Mouse (Mus musculus) embryo, embryonic 9.5 days (tissue): ENCODE measurements around the gene Lrmp.
A peak's percentile ranks its signal among the peaks of the same experiment; 100 is the strongest.

Experiments
- DNase-seq: peaks from one replicate; pipeline ENCODE4 v3.0.0-alpha.2; 2017; ENCODE audit errors: extremely low spot score

Lrmp gene

DNA sequence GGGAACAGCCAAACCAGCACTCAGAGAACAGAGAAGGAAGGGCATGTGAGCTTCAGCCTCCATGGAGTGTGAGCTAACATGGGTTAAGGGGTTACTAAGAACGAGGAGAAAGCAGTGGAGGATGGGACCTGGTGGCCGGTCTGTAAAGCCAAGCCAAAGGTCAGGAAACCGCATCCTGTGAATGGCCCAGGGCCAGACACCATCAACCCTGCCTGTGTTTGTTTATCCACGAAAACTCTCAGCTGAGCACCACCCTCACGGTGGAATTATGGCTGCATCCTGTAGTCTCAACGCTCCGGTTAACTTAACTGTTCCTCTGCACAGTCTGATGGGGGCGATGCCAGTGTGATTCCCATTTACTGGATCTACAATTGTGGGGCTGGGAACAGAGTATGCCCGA, 20.4 kb downstream of the Lrmp start:
- no peak for DNase-seq

DNA sequence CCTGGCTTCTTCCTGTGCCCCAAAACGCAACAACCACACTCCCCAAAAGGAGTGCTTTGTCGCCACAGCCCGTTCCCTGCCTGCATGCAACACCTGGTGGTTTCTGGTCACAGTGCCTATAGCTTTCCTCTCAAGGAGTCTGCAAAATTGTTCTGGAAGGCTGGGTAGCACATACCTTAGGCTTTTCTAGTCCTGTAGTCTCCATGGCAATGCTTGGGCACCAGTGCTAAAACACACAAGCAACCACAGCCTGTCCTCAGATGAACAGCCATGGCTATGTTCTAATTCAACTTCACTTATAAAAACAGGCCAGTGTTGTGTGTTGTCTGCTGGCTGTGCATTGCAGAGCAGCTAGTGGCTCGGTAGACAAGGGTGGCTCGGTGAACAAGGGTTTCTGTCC, 21.4 kb downstream of the Lrmp start:
- DNase-seq, result no peak

DNA sequence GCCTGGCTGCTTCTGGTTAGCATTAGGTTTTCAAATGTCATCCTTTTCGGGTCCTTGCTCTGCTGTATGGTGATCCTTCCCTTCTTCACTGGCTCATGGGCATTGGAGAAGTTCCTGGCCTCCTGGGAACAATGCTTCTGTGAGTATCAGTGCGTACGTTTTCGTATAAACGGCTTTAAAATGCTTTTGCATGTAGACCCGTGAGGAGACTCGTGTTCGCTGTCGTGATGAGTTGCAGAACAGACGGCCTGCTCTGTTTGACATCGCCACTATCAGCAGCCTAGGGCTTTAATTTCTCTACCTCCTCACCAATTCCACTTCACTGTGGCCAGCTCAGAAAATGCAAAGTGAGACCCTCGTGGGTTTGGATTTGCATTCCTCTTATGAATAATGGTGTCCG, 23.8 kb downstream of the Lrmp start:
- DNase-seq, result no peak

DNA sequence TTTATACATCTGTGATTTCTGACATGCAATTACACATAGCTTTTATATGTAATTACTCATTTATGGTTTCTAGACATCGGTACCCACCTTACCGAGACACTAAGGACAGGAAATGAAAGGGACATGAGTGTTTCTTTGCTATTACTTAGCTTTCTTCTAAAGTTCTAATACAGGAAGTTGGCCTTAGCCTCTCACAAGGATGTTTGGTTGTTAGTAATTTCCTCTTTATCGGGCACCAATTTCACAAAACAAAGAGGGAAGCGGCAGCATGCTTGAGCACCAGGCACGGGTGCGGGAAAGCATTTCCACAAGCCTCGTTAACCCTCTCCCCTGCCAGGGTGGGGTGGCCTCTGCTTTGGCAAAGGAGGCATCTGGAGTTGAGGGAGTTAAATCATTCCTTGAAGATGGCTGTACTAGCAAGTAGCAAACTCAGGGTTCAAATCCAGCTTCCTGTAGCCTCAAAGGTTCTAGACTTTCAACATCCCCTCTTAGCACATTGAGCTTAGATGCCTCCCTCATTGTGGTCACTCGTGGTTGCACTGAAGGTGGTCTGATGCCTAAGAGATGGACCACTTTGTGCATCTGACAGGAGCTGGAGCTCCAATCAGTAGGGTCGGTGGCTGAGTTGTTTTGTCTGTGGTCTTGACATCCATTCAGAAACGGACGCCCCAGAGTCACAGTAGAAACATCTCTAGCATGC, 24.5 kb downstream of the Lrmp start:
- DNase-seq, result no peak

DNA sequence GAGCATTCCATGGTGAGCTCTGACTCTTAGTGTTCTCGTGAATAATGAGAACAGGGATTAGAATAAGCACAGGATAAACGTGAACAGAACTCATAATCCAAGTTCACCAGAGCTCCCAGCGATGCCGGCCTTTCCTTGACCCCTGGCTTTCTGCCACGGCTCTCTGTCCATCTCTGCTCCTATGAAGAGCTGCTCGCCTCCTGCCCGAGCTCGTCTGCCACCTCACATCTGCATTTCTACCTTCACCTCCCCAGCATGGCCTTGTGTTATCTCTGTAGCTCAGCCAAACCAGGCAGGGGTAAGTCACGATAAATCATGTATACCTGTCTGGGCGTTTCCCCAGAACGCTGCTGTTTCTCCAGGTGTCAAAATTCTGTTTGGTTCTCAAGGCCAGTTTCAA, 25.3 kb downstream of the Lrmp start:
- no peak for DNase-seq

DNA sequence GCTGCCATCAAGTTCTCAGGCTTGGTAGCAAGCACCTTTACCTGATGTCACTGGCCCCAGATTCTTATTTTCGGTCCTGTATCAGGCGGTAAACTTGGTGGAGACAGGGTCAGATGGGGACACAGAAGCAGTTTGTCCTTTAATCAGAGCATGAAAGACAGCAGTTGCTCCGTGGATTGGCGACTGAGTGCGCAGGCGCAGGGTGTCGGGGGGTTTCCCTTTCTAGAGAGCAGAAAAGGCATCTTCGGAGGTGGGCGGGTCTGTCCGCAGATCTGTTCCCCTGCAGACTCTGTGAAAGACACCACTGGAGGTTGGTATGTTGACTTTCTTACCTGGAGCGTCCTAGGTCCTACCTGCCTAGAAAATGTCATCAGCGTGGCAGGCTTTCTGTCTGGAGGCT, 26.4 kb downstream of the Lrmp start:
- no peak for DNase-seq

DNA sequence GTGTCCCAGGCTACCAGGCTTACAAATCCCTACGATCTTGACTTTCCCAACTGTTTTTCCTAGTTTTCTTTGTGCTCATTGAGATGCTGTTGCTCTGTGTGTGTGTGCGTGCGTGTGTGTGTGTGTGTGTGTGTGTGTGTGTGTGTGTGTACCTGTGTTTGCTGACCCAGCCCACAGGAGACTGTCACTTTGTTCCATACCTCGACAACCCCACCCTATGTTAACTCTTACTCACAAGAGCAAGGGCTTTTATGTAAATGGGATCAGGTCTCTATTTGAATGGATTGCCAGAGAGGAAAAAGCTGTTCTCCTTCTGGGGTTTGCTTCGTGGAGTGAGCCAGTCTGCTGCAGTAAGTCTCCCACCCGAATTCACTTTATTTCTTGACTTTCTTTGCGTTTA, 29.7 kb downstream of the Lrmp start:
- no peak for DNase-seq

DNA sequence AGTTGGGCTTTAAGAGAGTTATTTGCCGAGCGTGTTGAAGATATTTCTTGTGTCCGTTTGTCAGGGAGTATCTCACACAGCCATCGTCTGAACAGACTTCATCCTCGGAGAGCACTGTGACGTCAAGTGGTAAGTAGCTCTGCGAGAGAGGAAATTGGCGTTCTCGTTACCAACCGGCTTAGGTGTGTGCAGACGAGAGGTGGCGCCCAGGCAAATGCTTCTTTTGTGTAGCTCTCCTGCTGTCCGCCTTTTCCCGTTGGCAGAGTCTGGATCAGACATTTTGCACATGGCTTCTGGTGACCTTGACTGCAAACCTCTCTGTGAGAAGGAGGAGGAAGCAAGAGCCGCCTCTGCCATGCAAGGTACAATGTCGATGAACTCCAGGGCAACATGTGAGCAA, 32.3 kb downstream of the Lrmp start:
- no peak for DNase-seq

DNA sequence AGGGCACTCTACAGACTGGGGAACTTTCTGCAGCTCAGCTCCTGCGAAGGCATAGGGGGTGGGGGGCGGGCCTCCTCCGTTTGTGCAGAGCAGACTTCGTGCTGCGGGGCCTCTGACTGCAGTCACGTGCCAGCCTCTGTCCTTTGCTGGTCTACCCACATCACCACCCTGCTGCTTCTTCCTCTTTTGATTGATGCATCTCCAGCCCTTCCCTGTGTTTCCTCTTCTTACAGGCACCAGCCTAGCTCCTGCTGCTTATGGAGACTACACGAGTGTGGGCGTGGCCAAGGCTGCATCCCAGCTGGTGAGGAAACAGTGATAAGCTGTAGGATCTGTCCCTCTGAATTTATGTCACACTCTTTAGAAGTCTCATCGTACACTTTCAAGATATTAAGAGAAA, 33.6 kb downstream of the Lrmp start:
- no peak for DNase-seq

DNA sequence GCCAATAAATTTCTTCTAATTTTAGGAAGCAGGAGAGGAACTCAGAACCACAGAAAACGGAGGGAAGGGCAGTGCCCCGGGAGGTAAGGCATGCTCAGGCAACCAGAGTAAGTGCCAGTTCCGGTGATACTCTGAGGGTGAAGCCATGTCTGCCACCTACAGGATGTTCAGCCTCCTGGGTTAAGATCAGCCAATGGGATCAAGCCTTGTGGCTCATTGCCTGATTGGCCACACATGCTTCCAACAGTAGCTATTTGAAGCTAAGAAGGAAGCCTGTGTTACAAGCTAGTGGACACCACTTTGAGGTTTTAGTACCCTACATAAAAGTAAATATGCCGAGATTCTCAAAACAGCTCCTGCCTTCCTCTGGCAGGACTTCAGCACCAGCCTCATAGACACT, 43.2 kb downstream of the Lrmp start:
- DNase-seq, result no peak

DNA sequence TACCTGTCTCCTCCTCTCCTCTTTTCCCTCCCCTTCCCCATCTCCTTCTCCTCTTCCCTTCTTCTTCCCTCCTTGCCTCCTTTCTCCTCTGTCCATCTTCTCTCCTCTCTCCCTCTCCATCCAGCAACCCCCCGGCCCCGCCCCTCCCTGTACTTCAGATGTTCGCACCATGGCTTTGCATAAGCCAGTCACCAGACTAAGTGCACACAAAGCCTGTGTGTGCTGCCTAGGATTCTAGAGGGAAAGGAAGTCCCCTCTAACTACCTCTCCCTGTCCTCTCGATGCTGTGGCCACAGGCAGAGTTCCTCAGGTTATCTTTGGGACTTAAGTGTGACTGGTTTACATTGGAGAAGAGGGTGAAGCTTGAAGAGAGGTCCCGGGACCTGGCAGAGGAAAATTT, 45.1 kb downstream of the Lrmp start:
- no peak for DNase-seq

DNA sequence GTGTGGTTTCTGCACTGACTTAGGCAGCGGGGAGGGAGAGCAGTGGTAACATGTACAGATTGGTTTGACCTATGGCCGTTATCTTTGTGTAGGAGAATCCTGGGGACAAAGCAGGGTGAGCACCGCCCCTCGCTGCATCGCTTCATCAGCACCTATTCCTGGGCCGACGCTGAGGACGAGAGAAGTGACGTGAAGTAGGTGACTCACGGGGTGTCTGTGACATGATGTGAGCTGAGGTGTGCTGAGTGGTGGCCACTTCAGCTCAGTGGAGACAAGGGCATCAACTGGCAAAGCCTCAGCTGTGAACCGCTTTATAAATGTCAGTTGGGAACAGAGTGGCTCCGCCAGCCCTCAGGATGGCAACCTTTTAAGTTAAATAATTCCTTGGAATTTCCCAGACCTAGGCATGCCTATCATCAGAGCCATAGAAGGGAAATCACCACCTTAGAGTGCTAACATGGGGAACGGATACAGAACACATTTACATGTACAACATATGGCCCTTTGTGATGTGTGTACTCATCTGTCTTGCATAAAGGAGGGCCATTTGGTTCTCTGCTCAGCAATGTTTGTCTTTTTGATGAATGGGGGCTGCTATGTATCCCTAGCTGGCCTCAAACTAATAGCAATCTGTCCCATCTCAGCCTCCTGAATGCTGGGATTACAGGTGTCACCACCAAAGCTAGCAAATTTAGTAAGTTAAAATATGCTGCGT, 56.6 kb downstream of the Lrmp start:
- DNase-seq, result no peak

DNA sequence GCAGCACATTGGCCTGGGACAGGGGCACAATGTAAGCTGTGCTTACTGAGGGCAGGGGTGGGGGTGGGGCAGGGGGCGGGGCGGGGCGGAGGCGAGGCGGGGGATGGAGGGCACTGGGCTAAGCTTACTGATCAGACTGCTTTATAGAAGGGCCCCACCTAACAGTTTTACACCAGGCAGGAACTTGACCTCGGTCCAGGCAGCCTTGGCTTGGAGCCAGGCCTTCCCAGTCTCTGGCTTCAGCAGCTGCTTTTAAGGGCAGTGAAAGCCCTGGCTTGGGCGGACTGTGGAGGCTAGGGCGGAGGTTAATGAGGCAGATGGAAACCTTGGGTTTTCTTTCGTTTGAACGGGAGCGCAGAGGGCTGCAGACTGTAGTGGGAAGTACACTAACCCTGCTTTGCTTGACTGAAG, 58.3 kb downstream of the Lrmp start:
- DNase-seq, result peak; percentile 53

DNA sequence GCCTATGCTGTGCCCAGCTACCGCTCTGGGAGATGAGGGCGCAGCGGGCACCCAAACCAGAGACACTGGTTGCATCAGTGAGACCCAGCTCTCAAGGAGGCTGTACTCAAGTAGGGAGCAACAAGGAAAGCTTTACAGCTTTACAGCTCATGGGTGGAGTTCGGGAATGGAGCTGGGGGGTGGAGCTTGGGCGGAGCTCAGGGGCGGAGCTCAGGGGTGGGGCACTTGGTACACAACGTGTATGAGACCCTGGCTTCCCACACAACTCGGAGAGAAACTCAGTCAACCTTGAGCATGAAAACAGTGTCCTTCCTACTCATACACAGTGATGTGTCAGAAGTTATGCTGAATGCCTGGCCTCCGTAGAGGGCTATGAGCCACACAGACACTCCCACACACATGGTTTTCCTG, 60.1 kb downstream of the Lrmp start:
- peak; percentile 32 for DNase-seq

DNA sequence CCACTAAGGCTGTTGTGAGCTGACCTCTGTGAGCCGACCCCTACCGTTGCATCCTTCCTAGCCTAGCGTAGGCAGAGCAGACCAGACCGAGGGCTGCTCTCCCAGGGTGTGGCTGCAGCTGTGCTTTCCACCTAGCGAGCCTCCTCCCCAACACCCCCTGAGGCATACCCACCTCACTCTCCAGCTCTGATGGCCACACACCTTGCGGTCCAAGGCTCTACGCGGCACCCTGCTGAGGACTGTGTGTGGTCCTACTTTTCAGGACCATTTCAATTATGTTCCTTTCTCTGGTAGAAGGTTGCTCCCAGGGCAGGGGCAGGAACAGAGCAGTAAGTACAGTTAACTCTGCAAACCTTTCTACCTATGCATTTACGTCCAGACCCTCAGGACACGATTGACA, 61.0 kb downstream of the Lrmp start:
- no peak for DNase-seq

DNA sequence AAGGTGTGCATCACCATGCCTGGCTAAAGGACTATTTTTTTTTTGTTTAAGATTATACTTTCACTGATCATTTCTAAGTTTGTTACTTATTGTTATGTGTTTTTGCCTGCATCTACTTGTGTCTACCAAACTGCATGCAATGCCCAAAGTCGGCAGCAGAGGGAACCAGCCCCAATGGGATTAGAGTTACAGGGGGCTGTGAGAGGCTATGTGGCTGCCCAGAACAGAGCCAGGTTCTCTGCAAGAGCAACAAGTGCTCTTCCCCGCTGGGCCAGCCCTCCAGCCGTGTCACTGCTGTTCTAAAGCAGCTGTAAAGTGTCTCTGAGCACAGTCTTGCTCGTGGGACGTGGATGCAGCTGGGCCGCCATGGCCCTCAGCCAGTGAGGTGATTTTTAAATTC, 64.2 kb downstream of the Lrmp start:
- peak; percentile 71 for DNase-seq

DNA sequence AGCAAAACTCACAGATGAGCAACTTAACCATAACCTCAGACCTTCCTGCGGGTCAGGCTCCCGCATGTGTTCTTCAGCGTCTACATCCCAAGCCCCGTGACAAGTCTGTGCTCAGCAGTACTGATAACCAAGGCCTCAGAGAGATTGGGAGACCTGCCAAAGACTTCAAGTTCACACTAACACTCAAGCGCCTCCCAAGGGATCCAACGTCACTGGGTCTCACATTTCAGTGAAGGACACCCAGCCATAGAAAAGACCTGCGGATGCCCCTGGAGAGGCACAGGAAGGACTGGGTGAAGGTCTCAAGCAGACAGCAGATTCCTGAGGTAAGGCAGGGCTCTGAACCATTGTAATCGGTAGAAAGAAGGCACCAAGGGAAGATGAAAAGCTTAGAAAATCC, 66.6 kb downstream of the Lrmp start:
- no peak for DNase-seq

DNA sequence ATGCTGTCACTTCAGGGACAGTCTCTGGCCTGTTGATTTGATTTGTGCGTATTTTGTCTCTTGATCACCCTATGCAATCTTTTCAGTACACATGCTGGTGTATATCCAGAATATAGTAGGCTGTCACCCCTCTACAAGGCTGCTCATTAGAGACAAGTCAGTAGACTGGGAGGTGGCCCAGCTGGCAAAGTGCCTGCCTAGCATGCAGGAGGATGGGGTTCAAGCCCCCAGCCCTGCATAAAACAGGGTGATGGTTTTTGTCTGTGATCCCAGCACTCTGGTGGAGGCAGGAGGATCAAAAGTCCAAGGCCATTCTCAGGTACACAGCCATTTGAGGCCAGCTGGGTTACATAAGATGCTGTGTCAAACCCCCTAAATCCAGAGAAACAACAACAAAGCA, 70.6 kb downstream of the Lrmp start:
- DNase-seq, result no peak

DNA sequence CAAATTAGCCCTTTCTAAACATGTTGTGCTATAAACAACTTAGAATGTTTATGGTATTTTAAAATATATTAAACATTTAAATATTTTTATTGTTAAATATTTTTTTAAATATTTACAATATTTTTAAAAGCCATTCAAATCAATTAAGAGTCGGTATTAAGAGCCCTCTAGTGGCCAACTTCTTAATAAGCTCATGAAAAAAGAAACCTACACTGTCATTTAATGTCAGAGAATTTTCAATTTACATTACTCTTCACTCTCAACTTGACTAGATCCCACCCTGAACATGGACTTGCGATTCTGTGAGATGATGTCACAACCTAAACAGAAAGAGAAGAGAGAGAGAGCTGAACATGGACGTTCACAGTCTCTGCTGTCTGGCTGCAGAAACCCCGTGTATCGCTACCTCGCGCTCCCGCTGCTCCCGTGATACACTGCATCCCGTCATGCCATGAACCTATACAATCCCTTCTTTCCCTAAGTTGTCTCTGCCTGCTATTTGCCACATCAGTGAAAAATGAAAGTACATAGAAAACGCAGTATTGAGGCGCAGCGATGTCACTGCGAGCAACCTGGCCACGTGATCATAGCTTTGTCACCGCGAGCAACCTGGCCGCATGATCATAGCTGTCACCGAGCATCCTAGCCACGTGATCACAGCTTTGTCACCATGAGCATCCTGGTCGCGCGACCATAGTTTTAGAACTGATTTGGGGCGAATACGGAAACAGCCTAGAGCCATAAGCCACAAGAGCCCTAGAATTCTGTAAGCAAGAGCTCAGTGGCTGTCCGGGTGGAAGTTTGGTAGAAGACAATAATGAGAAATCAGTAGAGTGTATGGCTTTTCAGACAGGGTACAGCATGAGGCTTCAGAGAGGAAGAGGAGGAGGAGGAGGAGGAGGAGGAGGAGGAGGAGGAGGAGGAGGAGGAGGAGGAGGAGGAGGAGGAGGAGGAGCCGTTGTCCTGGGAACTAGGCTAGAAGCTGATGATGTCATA, 71.9 kb downstream of the Lrmp start:
- DNase-seq, result no peak

DNA sequence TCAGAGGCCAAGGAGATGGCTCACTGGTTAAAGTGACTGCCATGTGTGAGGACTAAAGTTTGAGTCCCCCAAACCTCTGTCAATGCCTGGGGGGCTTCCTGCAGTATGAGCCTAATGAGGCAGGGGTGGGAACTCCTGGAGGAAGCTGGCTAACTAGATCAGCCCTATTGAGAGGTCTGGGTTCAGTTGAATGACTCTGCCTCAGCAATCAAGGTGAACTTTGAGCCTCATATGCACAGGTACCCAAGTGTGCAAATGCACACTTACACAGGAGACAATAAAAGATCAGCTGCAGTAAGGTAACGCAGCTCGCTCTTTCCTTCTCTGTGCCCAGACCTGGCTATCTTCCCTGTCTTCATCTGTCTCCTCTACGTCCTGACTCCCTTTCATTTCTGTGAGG, 77.6 kb downstream of the Lrmp start:
- DNase-seq, result no peak

DNA sequence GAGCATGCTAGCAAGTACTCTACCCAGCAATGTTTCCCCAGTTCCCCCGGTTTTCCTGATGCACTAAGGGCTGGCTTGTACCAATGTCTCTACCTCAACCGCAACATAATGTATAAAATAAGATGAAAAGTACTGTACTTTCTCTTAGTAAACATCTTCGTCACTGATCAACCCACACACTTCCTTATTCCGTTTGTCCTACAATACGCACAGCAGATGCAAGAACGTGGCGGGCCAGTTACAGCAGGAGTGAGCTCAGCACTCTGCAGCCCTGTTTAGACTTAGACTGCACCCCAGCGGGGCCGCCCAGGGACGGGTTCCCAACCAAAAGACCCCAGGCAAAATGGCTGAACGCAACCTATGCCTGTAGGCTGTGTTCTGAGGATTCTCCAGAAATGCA, 78.0 kb downstream of the Lrmp start:
- DNase-seq, result no peak

DNA sequence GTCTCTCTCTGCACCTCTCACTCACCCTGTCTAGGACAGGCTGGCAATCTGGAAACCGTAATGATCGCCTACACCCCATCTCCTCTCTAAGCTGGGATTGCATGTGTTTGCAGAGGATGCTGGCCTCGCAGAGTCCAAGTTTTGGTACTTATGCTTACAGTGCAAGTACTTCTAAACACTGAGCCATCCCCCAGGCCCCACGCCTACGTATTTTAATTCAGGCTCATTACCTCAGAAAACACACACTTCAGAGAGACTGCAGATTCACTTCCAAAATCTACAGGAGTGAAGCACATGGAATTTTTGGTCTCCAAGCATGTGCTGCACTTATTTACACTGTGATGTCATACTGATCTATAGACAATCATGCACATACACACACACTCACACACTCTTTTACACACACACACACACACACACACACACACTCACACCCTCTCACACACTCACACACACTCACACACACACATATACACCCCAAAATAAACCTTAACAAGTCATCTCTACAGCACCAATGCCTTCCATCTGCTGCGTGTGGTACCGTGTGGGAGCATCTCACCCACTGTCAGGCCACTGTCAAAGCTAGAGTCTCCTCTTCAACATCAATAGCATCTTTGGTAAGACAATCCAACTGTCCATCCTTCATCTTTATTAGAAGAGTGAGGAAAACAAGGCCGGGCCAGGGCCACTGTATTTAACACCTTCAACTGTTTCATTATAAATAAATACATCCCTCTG, 82.7 kb downstream of the Lrmp start:
- no peak for DNase-seq
